Mouse (Mus musculus) G1E (cell line): ENCODE results near the gene Tnni1.

Source experiments
- CTCF ChIP-seq: IDR thresholded peaks from 2 replicates; pipeline ENCODE4 v1.5.1; 2012; ENCODE audit warnings: low read depth, low read length, inconsistent platforms, mixed read lengths
- GATA1 ChIP-seq: IDR thresholded peaks from 2 replicates; pipeline ENCODE4 v1.6.1; 2012; ENCODE audit warnings: borderline replicate concordance, low read length, inconsistent platforms, mixed read lengths
- GATA2 ChIP-seq: IDR thresholded peaks from 2 replicates; pipeline ENCODE4 v1.6.1; 2012; ENCODE audit warnings: low read depth, low read length, inconsistent platforms, borderline replicate concordance
- POLR2AphosphoS5 ChIP-seq: IDR thresholded peaks from 2 replicates; pipeline ENCODE4 v1.6.1; 2012; ENCODE audit warnings: low read depth, low read length, inconsistent platforms; ENCODE audit not compliant: insufficient replicate concordance
- TAL1 ChIP-seq: conservative IDR thresholded peaks from 2 replicates; pipeline ENCODE4 v1.6.1; 2012; ENCODE audit warnings: low read depth, low read length, inconsistent platforms, mixed read lengths

DNA sequence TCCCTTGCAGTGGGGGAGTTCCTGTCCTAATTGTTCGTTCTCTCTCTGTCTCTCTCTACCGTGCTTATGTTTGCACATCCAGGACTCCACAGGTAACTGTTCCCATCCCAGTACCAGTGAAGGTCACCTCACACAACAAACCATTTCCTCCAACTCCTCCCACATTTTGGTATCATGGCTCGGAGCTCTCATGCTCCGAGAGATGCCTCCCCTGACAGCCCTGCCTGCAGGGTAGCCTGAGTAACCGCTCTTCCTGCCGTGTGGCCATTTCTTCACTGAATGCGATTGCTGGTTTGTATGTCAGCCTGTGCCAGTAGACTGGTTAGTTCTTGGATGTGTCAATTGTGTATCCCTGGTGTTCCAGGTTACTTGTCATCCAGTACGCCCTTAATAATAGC is 7.7 kb upstream of the Tnni1 start:
- TF ChIP-seq GATA1: no peak
- no peak for TF ChIP-seq CTCF
- TF ChIP-seq TAL1: no peak
- TF ChIP-seq GATA2: no peak
- TF ChIP-seq POLR2AphosphoS5: no peak
